Mouse (Mus musculus): Measurements from ENCODE around the gene 1700003F12Rik.

DNA sequence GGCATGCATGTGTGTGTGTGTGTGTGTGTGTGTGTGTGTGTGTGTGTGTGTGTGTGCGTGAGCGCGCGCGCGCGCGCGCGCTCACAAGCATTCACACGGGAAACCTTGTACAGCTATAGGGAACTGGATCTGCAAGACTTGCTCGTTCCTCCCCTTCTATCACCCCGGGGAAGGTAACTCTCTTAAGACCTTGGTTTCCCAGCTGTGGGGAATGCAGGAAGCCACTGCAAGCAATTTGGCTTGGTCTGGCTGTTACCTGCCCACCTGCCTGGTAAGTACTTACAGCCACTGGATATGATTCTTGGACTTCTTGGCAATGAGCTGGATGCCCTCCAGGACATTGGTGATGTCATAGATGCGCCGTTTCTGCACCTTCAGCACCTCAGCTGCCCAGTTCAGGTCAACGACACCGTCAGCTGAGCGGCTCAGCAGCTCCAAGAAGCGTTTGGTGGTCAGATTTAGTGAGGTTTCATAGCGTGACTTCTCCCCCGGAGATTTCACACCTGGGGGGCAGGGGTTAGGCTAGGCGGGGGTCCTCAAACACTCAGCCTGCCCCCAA is 16.8 kb downstream of the 1700003F12Rik start:
- no peak for TF ChIP-seq ZMIZ1 (IDR thresholded peaks at IDR 0.05; ENCODE audit: low read depth, low read length)
- no peak for TF ChIP-seq MAX (IDR thresholded peaks at IDR 0.05; ENCODE audit: low read length)
- TF ChIP-seq POLR2A (IDR thresholded peaks at IDR 0.05; ENCODE audit: low read depth, low read length): no peak
- no peak for TF ChIP-seq EP300 (IDR thresholded peaks at IDR 0.05; ENCODE audit: low read length)
- TF ChIP-seq CTCF (conservative IDR thresholded peaks at IDR 0.05 in 1 of 2, IDR thresholded peaks at IDR 0.05 in 1 of 2; ENCODE audit: low read depth in 2 of 2, low read length in 2 of 2): no peak
- TF ChIP-seq CHD2 (IDR thresholded peaks at IDR 0.05; ENCODE audit: low read length): no peak
- TF ChIP-seq GABPA (IDR thresholded peaks at IDR 0.05; ENCODE audit: insufficient replicate concordance, low read depth, low read length): no peak
- TF ChIP-seq CHD1 (IDR thresholded peaks at IDR 0.05; ENCODE audit: low read depth, low read length): no peak
- TF ChIP-seq JUND (conservative IDR thresholded peaks at IDR 0.05; ENCODE audit: low read depth, low read length): no peak

All from CH12.LX (cell line).